Mouse (Mus musculus) T-helper 1 cell (primary cell): ENCODE measurements around the gene Spem1.
"Not testable (repeated sequence)": the region's sequence is repeated elsewhere in the genome, so short reads cannot be mapped to it uniquely, and the experiment has no call there.

Experiments used
- in situ Hi-C: fragments of 300-600 bp; cut with MboI, MseI; formaldehyde crosslinking; loops from one replicate; pipeline ENCODE4 v1.15.1; 2025; ENCODE audit warnings: high pct_unique_total_duplicates

The Spem1 gene

GRCm38 (mm10) chr11:69822080-69822479 is at the start of gene Spem1:
Spem1 (minus strand) TSS chr11:69822180.
- in situ Hi-C loops, result no loop called here

- in situ Hi-C loops, result no loop called here
Measured at GRCm38 (mm10) chr11:69870289-69871069, 48.5 kb upstream of the Spem1 start.

- in situ Hi-C loops, result no loop called here
Measured at GRCm38 (mm10) chr11:69867335-69867734, 45.4 kb upstream of the Spem1 start.

- in situ Hi-C loops, result no loop called here
Measured at GRCm38 (mm10) chr11:69865561-69865960, 43.6 kb upstream of the Spem1 start.

- in situ Hi-C loops, result no loop called here
Measured at GRCm38 (mm10) chr11:69864138-69864860, 42.3 kb upstream of the Spem1 start.

- in situ Hi-C loops, result not testable (repeated sequence)
Measured at GRCm38 (mm10) chr11:69863729-69864128, 41.7 kb upstream of the Spem1 start.

GRCm38 (mm10) chr11:69858113-69858998 is 36.4 kb upstream of the Spem1 start, which contains the start of gene Tnk1:
Tnk1 (minus strand) TSS chr11:69858730.
- in situ Hi-C loops, result no loop called here

- in situ Hi-C loops, result no loop called here
Measured at GRCm38 (mm10) chr11:69855347-69855746, 33.4 kb upstream of the Spem1 start.

- in situ Hi-C loops, result no loop called here
Measured at GRCm38 (mm10) chr11:69854680-69855079, 32.7 kb upstream of the Spem1 start.

GRCm38 (mm10) chr11:69853994-69854393 is 32.0 kb upstream of the Spem1 start:
- in situ Hi-C loops, result no loop called here

- in situ Hi-C loops, result no loop called here
Measured at GRCm38 (mm10) chr11:69850754-69851153, 28.8 kb upstream of the Spem1 start.

- in situ Hi-C loops, result no loop called here
Measured at GRCm38 (mm10) chr11:69849884-69850283, 27.9 kb upstream of the Spem1 start.

GRCm38 (mm10) chr11:69849128-69849527 is 27.1 kb upstream of the Spem1 start:
- in situ Hi-C loops, result no loop called here

GRCm38 (mm10) chr11:69848021-69848420 is 26.0 kb upstream of the Spem1 start:
- in situ Hi-C loops, result no loop called here

- in situ Hi-C loops, result no loop called here
Measured at GRCm38 (mm10) chr11:69846738-69847688, 25.0 kb upstream of the Spem1 start.

- in situ Hi-C loops, result no loop called here
Measured at GRCm38 (mm10) chr11:69846198-69846680, 24.3 kb upstream of the Spem1 start, which contains the start of gene Plscr3. Plscr3 (plus strand) TSS chr11:69846376.

GRCm38 (mm10) chr11:69838714-69839104 is 16.7 kb upstream of the Spem1 start:
- in situ Hi-C loops, result no loop called here

GRCm38 (mm10) chr11:69837952-69838713 is 16.2 kb upstream of the Spem1 start, which contains the start of gene Tmem256:
Tmem256 (plus strand) TSS chr11:69838514.
- in situ Hi-C loops, result no loop called here

GRCm38 (mm10) chr11:69837604-69837951 is 15.6 kb upstream of the Spem1 start, which contains the start of gene Nlgn2:
Nlgn2 (minus strand) TSS chr11:69837784.
- in situ Hi-C loops, result no loop called here
